Comparison of ENCODE assay signal across 8 mouse cellular contexts in genomic region chr14:21584468-21585135, GRCm38 (mm10).
DNase-seq lines count a peak whose midpoint lies in the region; ATAC-seq and TF ChIP-seq lines count a peak whose summit lies in the region.
"Had no signal": no experiment of that assay in that cellular context is flagged by ENCODE, and none has a peak within 500 bp of the region (broad histone marks: within the 10 kb centered on the region; RNA-seq: fewer than 3 reads in every experiment).

No protein-coding gene starts in this region.

- no peak overlapping the region for H3K4me3 ChIP-seq in lung, adult 2 months (replicated peaks; ENCODE audit: extremely low read depth, low read depth, low read length)
- H3K4me3 ChIP-seq in embryonic facial prominence, embryonic 13.5 days, result no peak overlapping the region
- H3K4me3 ChIP-seq in olfactory bulb, adult 2 months (ENCODE audit: insufficient read depth, low read depth, low read length), result no peak overlapping the region
- H3K4me3 ChIP-seq in heart, embryonic 12.5 days, result no peak overlapping the region
- H3K4me3 ChIP-seq: megakaryocyte, embryonic 14.5 days had no signal

- H3K9ac ChIP-seq in embryonic facial prominence, embryonic 13.5 days, result no peak overlapping the region
- H3K9ac ChIP-seq in heart, embryonic 12.5 days, result no peak overlapping the region

- TF ChIP-seq POLR2A in lung, adult 2 months (IDR thresholded peaks at IDR 0.05; ENCODE audit: borderline replicate concordance, extremely low read depth, low read depth, low read length), result no peak
- TF ChIP-seq POLR2A in olfactory bulb, adult 2 months (IDR thresholded peaks at IDR 0.05; ENCODE audit: insufficient read depth, low read depth, low read length), result no peak

- 0 out of 2 replicates have a peak, but pooled peaks cover 2% of the 10 kb centered on the region for H3K36me3 ChIP-seq in embryonic facial prominence, embryonic 13.5 days
- H3K36me3 ChIP-seq in heart, embryonic 12.5 days, result no peaks in the 10 kb centered on the region

- no peak overlapping the region for H3K4me2 ChIP-seq in embryonic facial prominence, embryonic 13.5 days
- H3K4me2 ChIP-seq in heart, embryonic 12.5 days, result no peak overlapping the region

- H3K27me3 ChIP-seq in embryonic facial prominence, embryonic 13.5 days, result no peaks in the 10 kb centered on the region
- H3K27me3 ChIP-seq in heart, embryonic 12.5 days (replicated peaks), result no peaks in the 10 kb centered on the region
- H3K27me3 ChIP-seq: megakaryocyte, embryonic 14.5 days had no signal

- H3K9me3 ChIP-seq in embryonic facial prominence, embryonic 13.5 days, result no peaks in the 10 kb centered on the region
- H3K9me3 ChIP-seq in heart, embryonic 12.5 days (replicated peaks), result no peaks in the 10 kb centered on the region
- H3K9me3 ChIP-seq: megakaryocyte, embryonic 14.5 days had no signal

- 0 out of 2 replicates have a peak overlapping the region, but pooled peaks have one; percentile 29 for H3K27ac ChIP-seq in embryonic facial prominence, embryonic 13.5 days
- H3K27ac ChIP-seq in olfactory bulb, adult 2 months (ENCODE audit: insufficient read depth, low read depth, low read length), result no peak overlapping the region
- H3K27ac ChIP-seq in heart, embryonic 12.5 days (ENCODE audit: poor library complexity, severe bottlenecking), result no peak overlapping the region

- H3K4me1 ChIP-seq in lung, adult 2 months (ENCODE audit: control insufficient read depth, insufficient read depth, low read length), result peaks cover 26% of the 10 kb centered on the region
- H3K4me1 ChIP-seq in embryonic facial prominence, embryonic 13.5 days, result peaks cover 63% of the 10 kb centered on the region
- H3K4me1 ChIP-seq in olfactory bulb, adult 2 months (ENCODE audit: control insufficient read depth, insufficient read depth, low read length), result peaks cover 17% of the 10 kb centered on the region
- peaks cover 58% of the 10 kb centered on the region for H3K4me1 ChIP-seq in heart, embryonic 12.5 days (replicated peaks)

- no peak for DNase-seq in lung, adult 2 months
- DNase-seq in lung, adult 18-20 months, result no peak
- peak; percentile 36 for DNase-seq in WW6 (ENCODE audit: low read depth, low spot score)
- no peak for DNase-seq in spleen, postnatal 4 days (ENCODE audit: low spot score in 2 of 2)

- ATAC-seq in embryonic facial prominence, embryonic 13.5 days (ENCODE audit: insufficient number of reproducible peaks, insufficient read depth, low FRiP score, low TSS enrichment, low read depth), result no peak
- ATAC-seq in heart, embryonic 12.5 days (ENCODE audit: insufficient number of reproducible peaks, low FRiP score), result no peak

- TF ChIP-seq CTCF in lung, adult 2 months (IDR thresholded peaks at IDR 0.05; ENCODE audit: insufficient read depth, low read length), result 0 out of 2 replicates have a peak, but pooled peaks have one; percentile 13
- TF ChIP-seq CTCF in olfactory bulb, adult 2 months (IDR thresholded peaks at IDR 0.05; ENCODE audit: insufficient read depth, low read depth, low read length), result 0 out of 2 replicates have a peak, but pooled peaks have one; percentile 28

- 30% methylated on average over 6 of the region's 6 CpGs for WGBS in lung, adult 2 months
- 18% methylated on average over 6 of the region's 6 CpGs for WGBS in embryonic facial prominence, embryonic 13.5 days
- WGBS in olfactory bulb, adult 2 months, result 14% methylated on average over 6 of the region's 6 CpGs
- 38% methylated on average over 6 of the region's 6 CpGs for WGBS in heart, embryonic 12.5 days
